Mouse (Mus musculus) embryonic facial prominence, embryonic 11.5 days (tissue): ENCODE results near the gene Rad54l. TPM values are rescaled to one million over a fixed set of nuclear protein-coding genes. Genes with fewer than 3 reads are reported as not detected.

ENCODE experiments used
- ATAC-seq: fragments of 200-750 bp; cut with Nextera tagmentation; replicated peaks from 2 replicates; pipeline ENCODE4 v1.8.0; 2017; ENCODE audit warnings: low read depth; ENCODE audit not compliant: insufficient number of reproducible peaks, low FRiP score, low TSS enrichment
- DNase-seq: peaks from one replicate; pipeline ENCODE4 v3.0.0-alpha.2; 2015; ENCODE audit warnings: low spot score
- H3K27ac ChIP-seq: fragments of 300-500 bp; sonication (generic); replicated peaks from 2 replicates; pipeline ENCODE4 v1.5.1; 2014; ENCODE audit warnings: mild to moderate bottlenecking, low read depth, low read length, control low read depth
- H3K27me3 ChIP-seq: fragments of 300-500 bp; sonication (generic); 2 replicates; pipeline ENCODE4 v1.6.1; 2014; ENCODE audit warnings: mild to moderate bottlenecking, low read length, moderate library complexity, mixed read lengths; ENCODE audit not compliant: control insufficient read depth, insufficient read depth
- H3K36me3 ChIP-seq: fragments of 300-500 bp; sonication (generic); replicated peaks from 2 replicates; pipeline ENCODE4 v1.6.1; 2014; ENCODE audit warnings: low read depth, mild to moderate bottlenecking, low read length, moderate library complexity, mixed read lengths; ENCODE audit not compliant: control insufficient read depth, insufficient read depth
- H3K4me1 ChIP-seq: fragments of 300-500 bp; sonication (generic); 2 replicates; pipeline ENCODE4 v1.6.1; 2014; ENCODE audit warnings: low read length, mixed read lengths; ENCODE audit not compliant: control insufficient read depth, insufficient read depth
- H3K4me2 ChIP-seq: fragments of 300-500 bp; sonication (generic); 2 replicates; pipeline ENCODE4 v1.6.1; 2014; ENCODE audit warnings: low read depth, mild to moderate bottlenecking, control low read depth, low read length, moderate library complexity
- H3K4me3 ChIP-seq: fragments of 300-500 bp; sonication (generic); 2 replicates; pipeline ENCODE4 v1.5.1; 2014; ENCODE audit warnings: low read depth, low read length, control low read depth
- H3K9ac ChIP-seq: fragments of 300-500 bp; sonication (generic); replicated peaks from 2 replicates; pipeline ENCODE4 v1.6.1; 2014; ENCODE audit warnings: mild to moderate bottlenecking, control low read depth, low read length
- H3K9me3 ChIP-seq: fragments of 300-500 bp; sonication (generic); replicated peaks from 2 replicates; pipeline ENCODE4 v1.6.1; 2016; ENCODE audit warnings: mild to moderate bottlenecking, low read length, inconsistent platforms, mixed read lengths; ENCODE audit not compliant: control insufficient read depth
- WGBS: fragments of 180-500 bp; shearing (Covaris S2); extraction: QIAGEN DNeasy Blood & Tissue Kit; methylation state at CpG from one replicate; pipeline ENCODE4 v1.1.7; 2014; 5-methylcytosine and 5-hydroxymethylcytosine counted together
- polyA plus RNA-seq: library from polyadenylated mRNA; unstranded; fragments of >200 nt; fragmentation: Nextera tagmentation; extraction: Ambion mirVana; gene quantifications from 2 replicates; pipeline ENCODE4 v1.2.1, GENCODE M21; 2014

Gene Rad54l
- polyA plus RNA-seq, 1 experiment from 2014 or later: 60.1 TPM

DNA sequence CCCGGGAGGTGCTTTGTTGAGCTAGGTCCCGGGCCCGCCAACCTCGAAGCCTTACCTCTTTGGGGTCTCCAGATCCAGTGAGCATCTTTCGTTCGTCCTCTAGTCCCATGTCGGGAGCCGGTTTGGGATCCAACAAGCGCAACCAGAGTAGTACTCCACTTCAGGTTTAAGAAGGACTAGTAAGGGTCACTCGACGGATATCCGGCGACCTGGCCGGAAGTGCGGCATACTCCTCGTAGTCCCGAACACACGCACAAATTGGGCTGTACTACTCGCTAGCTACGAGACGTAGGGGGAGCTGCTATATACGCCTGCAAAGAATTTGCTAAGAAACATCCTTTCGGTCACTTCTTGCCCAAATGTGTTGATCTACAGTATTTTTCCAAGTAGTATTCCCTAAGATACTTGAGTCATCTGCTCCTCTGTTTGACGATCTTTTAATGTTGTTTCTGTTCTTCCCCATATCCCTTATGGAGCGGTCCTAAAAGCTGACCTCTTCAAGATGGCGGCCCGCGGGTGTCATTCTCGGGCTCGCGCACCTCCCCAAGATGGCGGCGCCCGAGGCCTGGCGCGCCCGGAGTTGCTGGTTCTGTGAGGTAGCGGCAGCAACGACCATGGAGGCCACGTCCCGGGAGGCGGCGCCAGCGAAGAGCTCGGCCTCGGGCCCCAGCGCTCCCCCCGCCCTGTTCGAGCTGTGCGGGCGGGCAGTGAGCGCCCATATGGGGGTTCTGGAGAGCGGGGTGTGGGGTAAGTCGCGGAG is 48.4 kb downstream of the Rad54l start, which contains the start of the genes Uqcrh and Lrrc41:
TSS of gene Uqcrh (minus strand) at position 211 of the 760 bp plus-strand sequence.
TSS of gene Lrrc41 (plus strand) at position 409 of the 760 bp plus-strand sequence.
- Histone ChIP-seq H3K4me3 (peak within 1 kb of the TSS; percentile 98), H3K27me3 (no peaks in the 10 kb centered on the region), H3K27ac (peak within 1 kb of the TSS; percentile 97), H3K4me1 (no peaks in the 10 kb centered on the region), H3K4me2 (peak within 1 kb of the TSS; percentile 72), H3K36me3 (no peaks in the 10 kb centered on the region; the same call in 1 of the 2 replicates), H3K9me3 (no peaks in the 10 kb centered on the region), H3K9ac (peak within 1 kb of the TSS; percentile 88)
- peak; percentile 96 for DNase-seq
- under 1% methylated on average over 55 of the region's 55 CpGs for WGBS
- ATAC-seq: peak; percentile 90

DNA sequence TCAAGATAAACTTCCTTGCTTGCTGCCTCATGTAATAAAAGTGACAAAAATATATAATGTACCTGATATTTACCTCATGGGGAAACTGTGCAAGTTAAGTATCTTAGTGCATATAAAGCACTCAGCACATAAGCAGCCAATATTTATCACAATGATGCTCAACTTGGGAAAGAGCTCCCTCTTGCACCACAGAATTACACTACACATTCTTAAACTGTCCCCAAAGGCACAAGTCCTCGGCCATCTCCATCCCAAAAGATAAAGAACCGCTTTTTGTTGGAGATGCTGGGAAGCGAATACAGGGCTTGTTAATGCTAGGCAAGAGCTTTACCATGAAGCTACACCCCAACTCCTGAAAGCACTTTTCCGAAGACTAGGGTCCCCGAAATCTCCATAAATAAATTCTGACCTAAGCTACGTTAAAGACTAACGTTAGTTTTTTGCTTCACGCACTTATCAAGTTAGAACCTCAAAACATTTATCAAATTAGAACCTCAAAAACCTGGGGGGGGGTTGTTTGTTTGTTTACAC is 49.3 kb downstream of the Rad54l start:
- Histone ChIP-seq H3K36me3 (no peaks in the 10 kb centered on the region), H3K4me2 (peak overlapping the region; percentile 45), H3K27me3 (no peaks in the 10 kb centered on the region), H3K4me1 (no peaks in the 10 kb centered on the region), H3K9ac (peak overlapping the region; percentile 57), H3K4me3 (peak overlapping the region; percentile 98), H3K27ac (no peak overlapping the region), H3K9me3 (no peaks in the 10 kb centered on the region)
- ATAC-seq: no peak
- DNase-seq: peak; percentile 39
- WGBS: 2% methylated on average over 8 of the region's 8 CpGs

DNA sequence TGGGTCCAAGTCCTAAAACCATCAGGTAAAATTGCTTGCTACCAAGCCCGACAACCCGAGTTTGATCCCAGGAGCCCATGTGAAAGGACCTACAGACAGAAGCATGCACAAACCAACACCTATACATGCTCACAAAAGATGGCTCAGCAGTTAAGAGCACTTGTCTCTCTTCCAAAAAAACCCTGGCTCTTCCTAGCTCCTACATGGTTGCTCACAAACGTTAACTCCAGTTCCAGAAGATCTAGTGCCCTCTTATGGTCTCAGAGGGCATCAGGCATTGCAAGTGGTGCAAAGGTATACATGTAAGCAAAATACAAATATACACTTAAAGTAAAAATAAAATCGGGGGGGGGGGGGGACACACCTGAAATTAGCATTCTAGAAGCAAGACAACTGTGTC is 50.3 kb downstream of the Rad54l start:
- no peak overlapping the region for H3K4me2 ChIP-seq
- no peak overlapping the region for H3K27ac ChIP-seq
- 61% methylated on average over 4 of the region's 4 CpGs for WGBS

DNA sequence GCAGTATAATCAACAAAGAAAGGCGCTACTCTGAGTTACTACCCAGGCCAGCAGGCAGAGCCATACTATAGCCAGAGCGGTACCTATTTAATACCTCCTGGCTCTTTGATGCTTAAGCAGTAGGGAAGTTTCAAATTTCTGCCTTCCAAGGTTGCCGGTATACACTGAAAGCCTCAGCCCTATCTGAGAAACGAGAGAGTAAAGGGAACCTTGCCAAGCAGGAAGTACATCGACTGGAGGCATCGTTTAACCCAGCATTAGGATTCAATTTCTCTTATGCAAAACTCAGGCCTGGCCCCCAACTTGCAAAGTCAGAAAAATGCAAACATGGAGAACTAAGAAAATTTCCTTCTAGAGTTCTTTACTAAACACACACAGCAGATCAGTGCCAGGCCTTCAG is 53.4 kb downstream of the Rad54l start:
- H3K36me3 ChIP-seq: peaks cover 3% of the 10 kb centered on the region
- no peak overlapping the region for H3K27ac ChIP-seq
- H3K4me3 ChIP-seq: no peak overlapping the region
- ATAC-seq: no peak
- WGBS: 79% methylated on average over 6 of the region's 6 CpGs
- no peaks in the 10 kb centered on the region for H3K27me3 ChIP-seq
- H3K9ac ChIP-seq: no peak overlapping the region
- H3K4me2 ChIP-seq: no peak overlapping the region
- H3K9me3 ChIP-seq: no peaks in the 10 kb centered on the region
- H3K4me1 ChIP-seq: no peaks in the 10 kb centered on the region
- no peak for DNase-seq

More for the DNA sequence above, 50.3 kb downstream of the Rad54l start:
- H3K9ac ChIP-seq: no peak overlapping the region
- H3K9me3 ChIP-seq: no peaks in the 10 kb centered on the region
- H3K4me1 ChIP-seq: no peaks in the 10 kb centered on the region
- no peak overlapping the region for H3K4me3 ChIP-seq
- H3K27me3 ChIP-seq: no peaks in the 10 kb centered on the region
- DNase-seq (no peak), ATAC-seq (no peak)
- no peaks in the 10 kb centered on the region; the same call in 1 of the 2 replicates for H3K36me3 ChIP-seq

DNA sequence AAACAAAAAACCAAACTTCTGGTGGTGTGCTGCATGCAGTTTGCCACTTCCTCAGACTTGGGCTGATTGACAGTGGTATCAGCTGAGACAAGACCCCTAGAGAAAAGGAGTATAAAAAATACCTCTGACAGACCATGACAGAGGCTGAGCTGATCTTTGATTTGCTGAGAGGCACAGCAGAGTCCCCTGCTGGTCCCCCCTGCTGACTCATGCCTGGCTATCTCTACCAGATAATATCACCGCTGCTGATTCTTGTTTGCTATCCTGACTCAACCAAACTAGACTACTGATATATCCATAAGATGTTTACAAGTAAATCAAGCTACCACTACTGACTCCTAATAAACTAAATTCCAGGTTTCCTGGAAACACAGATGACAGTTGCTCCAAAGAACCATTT is 59.6 kb downstream of the Rad54l start:
- H3K27me3 ChIP-seq: no peaks in the 10 kb centered on the region
- no peak overlapping the region for H3K4me3 ChIP-seq
- H3K4me1 ChIP-seq: no peaks in the 10 kb centered on the region
- H3K36me3 ChIP-seq: peaks cover 3% of the 10 kb centered on the region
- ATAC-seq: no peak
- DNase-seq: no peak
- H3K9ac ChIP-seq: no peak overlapping the region
- no peak overlapping the region for H3K27ac ChIP-seq
- no peaks in the 10 kb centered on the region for H3K9me3 ChIP-seq
- no peak overlapping the region for H3K4me2 ChIP-seq
- WGBS: 73% methylated on average over 1 of the region's 1 CpGs

DNA sequence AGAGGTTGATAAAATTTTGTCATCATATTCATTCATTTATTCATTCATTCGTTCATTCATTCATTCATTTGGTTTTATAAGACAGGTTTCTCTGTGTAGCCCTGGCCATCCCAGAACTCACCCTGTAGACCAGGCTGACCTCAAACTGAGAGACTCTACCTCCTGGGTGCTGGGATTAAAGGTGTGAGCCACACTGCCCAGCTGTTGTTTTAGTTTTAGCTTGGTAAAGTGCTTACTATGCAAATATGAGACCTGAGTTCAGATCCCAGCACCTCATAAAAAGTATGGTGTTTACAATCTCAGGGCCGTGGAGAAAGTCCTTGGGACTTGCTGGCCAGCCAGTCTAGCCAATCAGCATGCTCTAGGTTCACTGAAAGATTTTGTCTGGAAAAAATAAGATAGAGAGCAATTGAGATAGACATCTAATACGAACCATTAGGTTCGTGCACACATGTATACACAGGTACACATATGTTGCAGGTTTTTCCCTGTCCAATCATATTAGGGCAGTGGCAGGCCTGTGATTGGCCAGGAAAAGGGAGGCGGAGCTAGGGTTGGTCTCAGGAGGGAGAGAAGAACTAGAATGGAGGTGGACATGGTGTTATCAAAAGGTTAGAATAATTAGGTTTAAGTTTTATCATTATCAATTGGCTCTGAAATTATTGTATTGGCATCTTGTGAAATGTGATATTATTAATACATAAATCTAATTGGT is 64.3 kb downstream of the Rad54l start:
- H3K9ac ChIP-seq: no peak overlapping the region
- no peaks in the 10 kb centered on the region for H3K27me3 ChIP-seq
- H3K4me1 ChIP-seq: no peaks in the 10 kb centered on the region
- no peak overlapping the region for H3K27ac ChIP-seq
- WGBS: 83% methylated on average over 5 of the region's 5 CpGs
- no peak for ATAC-seq
- H3K4me2 ChIP-seq: no peak overlapping the region
- H3K9me3 ChIP-seq: no peaks in the 10 kb centered on the region
- no peak overlapping the region for H3K4me3 ChIP-seq
- H3K36me3 ChIP-seq: no peaks in the 10 kb centered on the region
- DNase-seq: no peak

DNA sequence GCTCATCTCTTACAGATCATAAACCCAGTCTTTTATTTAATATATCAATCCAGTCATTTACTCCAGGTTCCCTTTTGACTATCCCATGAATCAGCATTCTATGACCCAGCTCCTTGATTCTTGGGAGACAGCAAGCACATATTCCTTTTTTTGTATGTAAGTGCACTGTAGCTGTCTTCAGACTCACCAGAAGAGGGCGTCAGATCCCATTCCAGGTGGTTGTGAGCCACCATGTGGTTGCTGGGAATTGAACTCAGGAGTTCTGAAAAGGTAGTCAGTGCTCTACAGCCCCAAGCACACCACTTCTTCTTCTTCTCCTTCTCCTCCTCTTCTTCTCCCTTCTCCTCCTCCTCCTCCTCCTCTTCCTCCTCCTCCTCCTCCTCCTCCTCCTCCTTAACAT is 65.9 kb downstream of the Rad54l start:
- H3K9me3 ChIP-seq: no peaks in the 10 kb centered on the region
- ATAC-seq (no peak), DNase-seq (no peak)
- no peak overlapping the region for H3K4me2 ChIP-seq
- no peaks in the 10 kb centered on the region for H3K27me3 ChIP-seq
- no peaks in the 10 kb centered on the region for H3K36me3 ChIP-seq
- no peaks in the 10 kb centered on the region; the same call in 1 of the 2 replicates for H3K4me1 ChIP-seq
- no peak overlapping the region for H3K9ac ChIP-seq
- 4% methylated on average over 1 of the region's 1 CpGs for WGBS
- no peak overlapping the region for H3K27ac ChIP-seq
- no peak overlapping the region for H3K4me3 ChIP-seq
